Mouse (Mus musculus): ENCODE results near the gene Cd81. TPM values are rescaled to one million over a fixed set of nuclear protein-coding genes. Genes with fewer than 3 reads are reported as not detected.

The Cd81 gene
- polyA plus RNA-seq, 1 experiment from 2014 or later = 310 TPM

GRCm38 (mm10) chr7:143031816-143032215 lies 20.7 kb upstream of the Cd81 start:
- Histone ChIP-seq H3K27ac (no peak overlapping the region), H3K4me3 (no peak overlapping the region), H3K9me3 (replicated peaks) (no peaks in the 10 kb centered on the region), H3K4me1 (no peaks in the 10 kb centered on the region), H3K27me3 (ENCODE audit: low read depth, poor library complexity, severe bottlenecking) (no peaks in the 10 kb centered on the region), H3K36me3 (no peaks in the 10 kb centered on the region)
- DNase-seq (ENCODE audit: low spot score) = no peak
- 93% methylated on average over 1 of the region's 1 CpGs for WGBS

GRCm38 (mm10) chr7:143033581-143033980 lies 19.0 kb upstream of the Cd81 start:
- Histone ChIP-seq H3K27ac (no peak overlapping the region), H3K27me3 (ENCODE audit: low read depth, poor library complexity, severe bottlenecking) (no peaks in the 10 kb centered on the region), H3K36me3 (no peaks in the 10 kb centered on the region), H3K4me3 (no peak overlapping the region), H3K9me3 (replicated peaks) (no peaks in the 10 kb centered on the region), H3K4me1 (no peaks in the 10 kb centered on the region)
- WGBS = 92% methylated on average over 4 of the region's 4 CpGs
- DNase-seq (ENCODE audit: low spot score) = no peak

GRCm38 (mm10) chr7:143034112-143034511 lies 18.4 kb upstream of the Cd81 start:
- no peaks in the 10 kb centered on the region for H3K4me1 ChIP-seq
- no peaks in the 10 kb centered on the region for H3K36me3 ChIP-seq
- H3K9me3 ChIP-seq (replicated peaks) = no peaks in the 10 kb centered on the region
- 97% methylated on average over 2 of the region's 2 CpGs for WGBS
- H3K27me3 ChIP-seq (ENCODE audit: low read depth, poor library complexity, severe bottlenecking) = no peaks in the 10 kb centered on the region
- H3K27ac ChIP-seq = no peak overlapping the region
- H3K4me3 ChIP-seq = no peak overlapping the region
- no peak for DNase-seq (ENCODE audit: low spot score)

- Histone ChIP-seq H3K9me3 (replicated peaks) (no peaks in the 10 kb centered on the region), H3K4me1 (no peaks in the 10 kb centered on the region), H3K27ac (no peak overlapping the region), H3K4me3 (no peak overlapping the region), H3K27me3 (ENCODE audit: low read depth, poor library complexity, severe bottlenecking) (no peaks in the 10 kb centered on the region), H3K36me3 (no peaks in the 10 kb centered on the region)
- no peak for DNase-seq (ENCODE audit: low spot score)
- WGBS = 91% methylated on average over 8 of the region's 8 CpGs
These were observed 17.8 kb upstream of the Cd81 start for GRCm38 (mm10) chr7:143034519-143035450.

- H3K4me1 ChIP-seq = no peaks in the 10 kb centered on the region
- 82% methylated on average over 3 of the region's 3 CpGs for WGBS
- H3K27me3 ChIP-seq (ENCODE audit: low read depth, poor library complexity, severe bottlenecking) = no peaks in the 10 kb centered on the region
- no peak overlapping the region for H3K4me3 ChIP-seq
- H3K9me3 ChIP-seq (replicated peaks) = no peaks in the 10 kb centered on the region
- H3K36me3 ChIP-seq = no peaks in the 10 kb centered on the region
- no peak for DNase-seq (ENCODE audit: low spot score)
- no peak overlapping the region for H3K27ac ChIP-seq
These were observed 15.8 kb upstream of the Cd81 start for GRCm38 (mm10) chr7:143036787-143037186.

GRCm38 (mm10) chr7:143037306-143037705 lies 15.2 kb upstream of the Cd81 start:
- no peak overlapping the region for H3K4me3 ChIP-seq
- H3K9me3 ChIP-seq (replicated peaks) = no peaks in the 10 kb centered on the region
- no peaks in the 10 kb centered on the region for H3K36me3 ChIP-seq
- no peak overlapping the region for H3K27ac ChIP-seq
- H3K4me1 ChIP-seq = no peaks in the 10 kb centered on the region
- DNase-seq (ENCODE audit: low spot score) = no peak
- WGBS = 93% methylated on average over 4 of the region's 4 CpGs
- H3K27me3 ChIP-seq (ENCODE audit: low read depth, poor library complexity, severe bottlenecking) = no peaks in the 10 kb centered on the region

GRCm38 (mm10) chr7:143038174-143038931 lies 14.2 kb upstream of the Cd81 start:
- DNase-seq (ENCODE audit: low spot score) = no peak
- Histone ChIP-seq H3K36me3 (no peaks in the 10 kb centered on the region), H3K27ac (no peak overlapping the region), H3K4me1 (no peaks in the 10 kb centered on the region), H3K27me3 (ENCODE audit: low read depth, poor library complexity, severe bottlenecking) (no peaks in the 10 kb centered on the region), H3K4me3 (no peak overlapping the region), H3K9me3 (replicated peaks) (no peaks in the 10 kb centered on the region)
- 89% methylated on average over 3 of the region's 3 CpGs for WGBS

- no peaks in the 10 kb centered on the region for H3K4me1 ChIP-seq
- H3K27ac ChIP-seq = no peak overlapping the region
- H3K27me3 ChIP-seq (ENCODE audit: low read depth, poor library complexity, severe bottlenecking) = no peaks in the 10 kb centered on the region
- WGBS = 96% methylated on average over 3 of the region's 3 CpGs
- DNase-seq (ENCODE audit: low spot score) = no peak
- H3K4me3 ChIP-seq = no peak overlapping the region
- H3K36me3 ChIP-seq = no peaks in the 10 kb centered on the region
- H3K9me3 ChIP-seq (replicated peaks) = no peaks in the 10 kb centered on the region
These were observed 12.0 kb upstream of the Cd81 start for GRCm38 (mm10) chr7:143040561-143040960.

- Histone ChIP-seq H3K9me3 (replicated peaks) (no peaks in the 10 kb centered on the region), H3K27ac (no peak overlapping the region), H3K27me3 (ENCODE audit: low read depth, poor library complexity, severe bottlenecking) (no peaks in the 10 kb centered on the region), H3K4me1 (no peaks in the 10 kb centered on the region), H3K36me3 (no peaks in the 10 kb centered on the region), H3K4me3 (no peak overlapping the region)
- 83% methylated on average over 3 of the region's 3 CpGs for WGBS
- no peak for DNase-seq (ENCODE audit: low spot score)
These were observed 11.3 kb upstream of the Cd81 start for GRCm38 (mm10) chr7:143041138-143041822.

GRCm38 (mm10) chr7:143042089-143042488 lies 10.4 kb upstream of the Cd81 start:
- no peaks in the 10 kb centered on the region for H3K27me3 ChIP-seq (ENCODE audit: low read depth, poor library complexity, severe bottlenecking)
- no peaks in the 10 kb centered on the region for H3K36me3 ChIP-seq
- H3K27ac ChIP-seq = no peak overlapping the region
- H3K9me3 ChIP-seq (replicated peaks) = no peaks in the 10 kb centered on the region
- no peaks in the 10 kb centered on the region for H3K4me1 ChIP-seq
- WGBS = 85% methylated on average over 3 of the region's 3 CpGs
- no peak for DNase-seq (ENCODE audit: low spot score)
- no peak overlapping the region for H3K4me3 ChIP-seq

GRCm38 (mm10) chr7:143042897-143043300 lies 9.6 kb upstream of the Cd81 start:
- no peaks in the 10 kb centered on the region for H3K27me3 ChIP-seq (ENCODE audit: low read depth, poor library complexity, severe bottlenecking)
- 92% methylated on average over 3 of the region's 3 CpGs for WGBS
- no peak for DNase-seq (ENCODE audit: low spot score)
- no peaks in the 10 kb centered on the region for H3K36me3 ChIP-seq
- no peaks in the 10 kb centered on the region for H3K9me3 ChIP-seq (replicated peaks)
- no peak overlapping the region for H3K27ac ChIP-seq
- no peaks in the 10 kb centered on the region for H3K4me1 ChIP-seq
- no peak overlapping the region for H3K4me3 ChIP-seq

GRCm38 (mm10) chr7:143044049-143044825 lies 8.3 kb upstream of the Cd81 start:
- 90% methylated on average over 2 of the region's 2 CpGs for WGBS
- no peak overlapping the region for H3K4me3 ChIP-seq

More at GRCm38 (mm10) chr7:143044049-143044825, 8.3 kb upstream of the Cd81 start:
- DNase-seq (ENCODE audit: low spot score) = no peak
- H3K27me3 ChIP-seq (ENCODE audit: low read depth, poor library complexity, severe bottlenecking) = no peaks in the 10 kb centered on the region
- H3K27ac ChIP-seq = no peak overlapping the region
- no peaks in the 10 kb centered on the region for H3K4me1 ChIP-seq
- no peaks in the 10 kb centered on the region for H3K36me3 ChIP-seq
- no peaks in the 10 kb centered on the region for H3K9me3 ChIP-seq (replicated peaks)
